Mouse (Mus musculus) lung, postnatal 0 days (tissue): ENCODE results near the gene Defb30. TPM values are rescaled to one million over a fixed set of nuclear protein-coding genes. Genes with fewer than 3 reads are reported as not detected.
A peak's percentile ranks its signal among the peaks of the same experiment; 100 is the strongest.

Experiments
- ATAC-seq: fragments of 200-750 bp; cut with Nextera tagmentation; 2 replicates; pipeline ENCODE4 v1.8.0; 2017; ENCODE audit warnings: moderate library complexity
- DNase-seq: peaks from one replicate; pipeline ENCODE4 v3.0.0-alpha.2; 2016; ENCODE audit warnings: low spot score
- H3K27ac ChIP-seq: fragments of 300-500 bp; sonication (generic); 2 replicates; pipeline ENCODE4 v1.5.1; 2014; ENCODE audit warnings: antibody characterized with exemption, mild to moderate bottlenecking, low read length, mixed read lengths
- H3K27me3 ChIP-seq: fragments of 300-500 bp; sonication (generic); replicated peaks from 2 replicates; pipeline ENCODE4 v1.6.1; 2014; ENCODE audit warnings: low read length, mixed read lengths; ENCODE audit not compliant: insufficient read depth
- H3K36me3 ChIP-seq: fragments of 300-500 bp; sonication (generic); 2 replicates; pipeline ENCODE4 v1.6.1; 2014; ENCODE audit warnings: low read length, mixed read lengths; ENCODE audit not compliant: insufficient read depth
- H3K4me1 ChIP-seq: fragments of 300-500 bp; sonication (generic); 2 replicates; pipeline ENCODE4 v1.6.1; 2014; ENCODE audit warnings: antibody characterized with exemption, low read depth, low read length, mixed read lengths; ENCODE audit not compliant: insufficient read depth
- H3K4me2 ChIP-seq: fragments of 300-500 bp; sonication (generic); replicated peaks from 2 replicates; pipeline ENCODE4 v1.6.1; 2014; ENCODE audit warnings: low read depth, mild to moderate bottlenecking, low read length, moderate library complexity, mixed read lengths
- H3K4me3 ChIP-seq: fragments of 300-500 bp; sonication (generic); 2 replicates; pipeline ENCODE4 v1.5.1; 2014; ENCODE audit warnings: low read depth, low read length
- H3K9ac ChIP-seq: fragments of 300-500 bp; sonication (generic); replicated peaks from 2 replicates; pipeline ENCODE4 v1.6.1; 2014; ENCODE audit warnings: low read depth, mild to moderate bottlenecking
- H3K9me3 ChIP-seq: fragments of 300-500 bp; sonication (generic); 2 replicates; pipeline ENCODE4 v1.6.1; 2016; ENCODE audit warnings: low read length, mixed read lengths
- CTCF ChIP-seq: IDR thresholded peaks from 2 replicates; pipeline ENCODE4 v1.5.1; 2016; ENCODE audit warnings: antibody characterized with exemption, mild to moderate bottlenecking
- EP300 ChIP-seq: IDR thresholded peaks from 2 replicates; pipeline ENCODE4 v1.6.1; 2016; ENCODE audit warnings: antibody characterized with exemption, mild to moderate bottlenecking, control low read depth
- WGBS: fragments of 180-500 bp; shearing (Covaris S2); extraction: QIAGEN DNeasy Blood & Tissue Kit; methylation state at CpG from one replicate; pipeline ENCODE4 v1.1.7; 2014; 5-methylcytosine and 5-hydroxymethylcytosine counted together
- polyA plus RNA-seq: library from polyadenylated mRNA; unstranded; fragments of >200 nt; fragmentation: Nextera tagmentation; extraction: Ambion mirVana; gene quantifications from 2 replicates; pipeline ENCODE4 v1.2.1, GENCODE M21; 2015

Defb30 gene
- polyA plus RNA-seq: not detected in 2 replicates

DNA sequence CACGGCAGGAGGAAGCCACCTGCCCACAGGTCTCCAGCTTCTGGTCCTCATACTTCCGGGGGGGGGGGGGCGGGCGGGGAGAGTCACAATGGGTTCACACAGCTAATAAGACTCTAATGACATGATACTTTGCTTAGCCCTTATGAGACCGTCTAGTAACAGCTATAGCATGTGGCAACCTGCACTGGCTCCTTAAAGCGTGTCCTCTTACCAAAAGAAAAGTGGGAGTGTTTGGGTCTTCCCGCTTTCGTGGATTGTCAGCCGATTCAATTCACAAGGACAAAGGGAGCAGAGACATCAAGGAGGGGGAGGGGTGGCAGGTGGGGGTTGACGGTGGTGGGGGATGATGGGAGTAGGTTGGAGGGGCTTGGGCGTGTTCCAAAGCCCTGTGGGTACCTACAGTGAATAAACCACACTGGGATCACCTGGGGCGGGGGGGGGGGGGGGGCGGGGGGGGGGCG is at the start of gene Defb30:
Gene Defb30 (minus strand): TSS at position 51 of the 461 bp plus-strand sequence.
- Histone ChIP-seq H3K27me3 (no peaks in the 10 kb centered on the region), H3K27ac (no peak within 1 kb of the TSS), H3K4me1 (no peaks in the 10 kb centered on the region), H3K9ac (no peak within 1 kb of the TSS), H3K4me3 (no peak within 1 kb of the TSS), H3K4me2 (no peak within 1 kb of the TSS), H3K36me3 (no peaks in the 10 kb centered on the region), H3K9me3 (no peaks in the 10 kb centered on the region)
- 68% methylated on average over 12 of the region's 14 CpGs for WGBS
- no peak for ATAC-seq
- TF ChIP-seq CTCF (no peak), EP300 (no peak)
- DNase-seq: no peak

DNA sequence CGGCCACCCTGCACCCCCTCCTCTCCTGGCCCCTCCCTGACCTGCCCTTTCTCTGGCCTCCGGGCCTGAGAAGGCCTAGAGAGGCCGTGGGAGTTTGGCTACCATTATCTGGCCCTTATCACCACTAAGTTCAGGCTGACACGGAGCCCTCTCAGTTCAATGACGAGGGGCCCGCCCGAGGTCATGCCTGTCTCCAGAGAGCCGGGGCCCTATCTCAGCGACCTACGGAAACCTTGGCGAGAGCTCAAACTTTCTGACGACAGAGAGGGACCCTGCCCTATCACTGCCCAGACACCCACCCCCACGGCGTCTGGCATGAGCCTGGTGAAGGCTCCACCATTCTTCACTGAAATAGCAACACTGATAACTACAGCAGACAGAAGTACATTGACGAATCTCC is 17.9 kb upstream of the Defb30 start:
- H3K4me2 ChIP-seq: no peak overlapping the region
- H3K9me3 ChIP-seq: no peaks in the 10 kb centered on the region
- no peak overlapping the region for H3K27ac ChIP-seq
- no peaks in the 10 kb centered on the region for H3K36me3 ChIP-seq
- WGBS: 16% methylated on average over 15 of the region's 15 CpGs
- DNase-seq: no peak
- no peak for ATAC-seq
- no peaks in the 10 kb centered on the region for H3K27me3 ChIP-seq
- H3K4me3 ChIP-seq: no peak overlapping the region
- no peaks in the 10 kb centered on the region for H3K4me1 ChIP-seq
- TF ChIP-seq EP300: no peak
- TF ChIP-seq CTCF: no peak
- no peak overlapping the region for H3K9ac ChIP-seq

GRCm38 (mm10) chr14:63066630-63067310 is 17.0 kb upstream of the Defb30 start:
- 24% methylated on average over 16 of the region's 16 CpGs for WGBS
- H3K27me3 ChIP-seq: no peaks in the 10 kb centered on the region
- no peak overlapping the region for H3K9ac ChIP-seq
- no peak overlapping the region for H3K4me3 ChIP-seq
- H3K36me3 ChIP-seq: no peaks in the 10 kb centered on the region
- H3K4me1 ChIP-seq: no peaks in the 10 kb centered on the region
- DNase-seq (peak; percentile 77), ATAC-seq (no peak)
- no peak overlapping the region for H3K27ac ChIP-seq
- no peaks in the 10 kb centered on the region for H3K9me3 ChIP-seq
- no peak for TF ChIP-seq EP300
- TF ChIP-seq CTCF: peak; percentile 92
- 0 out of 2 replicates have a peak overlapping the region, but pooled peaks have one; percentile 11 for H3K4me2 ChIP-seq

- no peaks in the 10 kb centered on the region for H3K36me3 ChIP-seq
- H3K9ac ChIP-seq: no peak overlapping the region
- no peak overlapping the region for H3K4me2 ChIP-seq
- no peak overlapping the region for H3K4me3 ChIP-seq
- no peak for ATAC-seq
- no peak overlapping the region for H3K27ac ChIP-seq
- DNase-seq: no peak
- no peaks in the 10 kb centered on the region for H3K27me3 ChIP-seq
- no peak for TF ChIP-seq EP300
- no peak for TF ChIP-seq CTCF
- no peaks in the 10 kb centered on the region for H3K4me1 ChIP-seq
- WGBS: 68% methylated on average over 5 of the region's 5 CpGs
- no peaks in the 10 kb centered on the region for H3K9me3 ChIP-seq
Measured at GRCm38 (mm10) chr14:63065391-63065790, 15.6 kb upstream of the Defb30 start.

DNA sequence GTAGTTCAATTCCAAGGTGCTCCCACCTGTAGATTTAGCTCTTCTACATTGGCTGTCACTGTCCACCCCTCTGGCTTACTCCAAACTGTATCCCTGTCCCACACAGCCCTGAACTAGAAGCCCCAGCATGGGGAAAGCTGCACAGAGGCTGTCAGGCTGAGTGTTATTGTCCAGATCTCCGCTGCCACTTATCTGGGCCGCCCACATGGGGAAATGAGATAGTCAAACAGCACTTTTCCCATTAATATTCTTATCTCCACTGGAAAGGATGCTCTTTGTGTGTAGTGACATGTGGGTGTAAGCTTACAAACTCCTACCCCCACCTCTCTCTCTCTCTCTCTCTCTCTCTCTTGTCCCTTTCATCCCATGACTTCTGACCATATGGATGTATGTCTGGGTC is 12.4 kb upstream of the Defb30 start:
- Histone ChIP-seq H3K27ac (no peak overlapping the region), H3K27me3 (no peaks in the 10 kb centered on the region), H3K4me1 (no peaks in the 10 kb centered on the region), H3K9me3 (no peaks in the 10 kb centered on the region), H3K36me3 (no peaks in the 10 kb centered on the region), H3K4me2 (no peak overlapping the region), H3K4me3 (no peak overlapping the region), H3K9ac (no peak overlapping the region)
- DNase-seq: no peak
- no peak for ATAC-seq
- TF ChIP-seq EP300: no peak
- no peak for TF ChIP-seq CTCF
- WGBS: 63% methylated on average over 2 of the region's 2 CpGs

DNA sequence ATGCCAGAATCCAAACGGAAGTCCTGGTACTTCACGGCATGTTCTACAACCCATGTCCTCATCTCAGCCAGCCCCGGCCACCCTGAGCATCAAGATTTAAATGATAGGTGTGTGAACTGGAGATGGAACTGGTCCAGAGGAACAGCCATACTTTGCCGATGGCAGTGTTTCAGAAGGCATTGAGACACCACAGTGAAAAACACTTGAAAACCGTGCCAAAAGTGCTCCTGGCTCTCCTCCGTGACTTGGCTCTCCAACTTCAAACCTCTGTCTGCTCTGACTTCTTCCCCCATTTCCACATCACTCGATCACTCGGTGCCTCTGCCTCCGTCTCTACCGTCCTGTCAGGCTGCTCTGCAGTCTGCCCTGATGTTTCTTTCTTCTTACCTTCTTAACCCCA is 10.6 kb upstream of the Defb30 start:
- WGBS: 42% methylated on average over 10 of the region's 10 CpGs
- Histone ChIP-seq H3K4me2 (no peak overlapping the region), H3K9ac (no peak overlapping the region), H3K27me3 (no peaks in the 10 kb centered on the region), H3K27ac (no peak overlapping the region), H3K9me3 (no peaks in the 10 kb centered on the region), H3K4me1 (no peaks in the 10 kb centered on the region), H3K36me3 (no peaks in the 10 kb centered on the region), H3K4me3 (no peak overlapping the region)
- ATAC-seq (no peak), DNase-seq (peak; percentile 12)
- TF ChIP-seq CTCF (no peak), EP300 (no peak)
